Mouse (Mus musculus) myocyte (in vitro differentiated cells): Measurements from ENCODE around the gene Schip1. TPM values are rescaled to one million over a fixed set of nuclear protein-coding genes. Genes with fewer than 3 reads are reported as not detected.

Source experiments
- H3K27me3 ChIP-seq: one replicate; pipeline ENCODE4 v1.6.1; 2011; ENCODE audit not compliant: control insufficient read depth, insufficient read depth, insufficient read length
- H3K36me3 ChIP-seq: one replicate; pipeline ENCODE4 v1.6.1; 2011; ENCODE audit not compliant: control insufficient read depth, insufficient read depth
- H3K4me2 ChIP-seq: one replicate; pipeline ENCODE4 v1.6.1; 2011; ENCODE audit warnings: low read depth, control low read depth
- H3K4me3 ChIP-seq: one replicate; pipeline ENCODE4 v1.5.1; 2011; ENCODE audit warnings: mild to moderate bottlenecking, control low read depth, moderate library complexity
- H3K79me2 ChIP-seq: one replicate; pipeline ENCODE4 v1.6.1; 2011; ENCODE audit not compliant: control insufficient read depth, insufficient read depth
- H3ac ChIP-seq: one replicate; pipeline ENCODE4 v1.6.1; 2011; ENCODE audit not compliant: control insufficient read depth, insufficient read length
- CEBPB ChIP-seq: IDR thresholded peaks from 2 replicates; pipeline ENCODE4 v1.6.1; 2011; ENCODE audit warnings: mild to moderate bottlenecking, moderate library complexity; ENCODE audit not compliant: poor library complexity, insufficient read depth, severe bottlenecking
- E2F4 ChIP-seq: IDR thresholded peaks from one replicate; pipeline ENCODE4 v1.6.1; 2011; ENCODE audit warnings: mild to moderate bottlenecking, control low read depth, moderate library complexity; ENCODE audit not compliant: insufficient read depth
- MAX ChIP-seq: IDR thresholded peaks from one replicate; pipeline ENCODE4 v1.6.1; 2011; ENCODE audit warnings: low read depth, mild to moderate bottlenecking, control low read depth
- MYOD1 ChIP-seq, 3 experiments: IDR thresholded peaks; one replicate each; pipeline ENCODE4 v1.6.1; 2011; ENCODE audit warnings: control low read depth in 2 of 3, low read depth in 2 of 3, mild to moderate bottlenecking in 2 of 3, moderate library complexity in 1 of 3; ENCODE audit not compliant: insufficient read length in 2 of 3, control insufficient read depth in 1 of 3
- MYOG ChIP-seq, 3 experiments: IDR thresholded peaks; one replicate each; pipeline ENCODE4 v1.6.1; 2011; ENCODE audit warnings: control low read depth in 2 of 3, low read depth in 2 of 3, mild to moderate bottlenecking in 2 of 3; ENCODE audit not compliant: insufficient read length in 2 of 3, control insufficient read depth in 1 of 3, insufficient read depth in 1 of 3
- POLR2A ChIP-seq: IDR thresholded peaks from one replicate; pipeline ENCODE4 v1.6.1; 2011; ENCODE audit warnings: low read depth, mild to moderate bottlenecking, control low read depth, moderate library complexity; ENCODE audit not compliant: insufficient read length
- POLR2AphosphoS2 ChIP-seq: IDR thresholded peaks from one replicate; pipeline ENCODE4 v1.6.1; 2011; ENCODE audit warnings: low read depth, control low read depth; ENCODE audit not compliant: insufficient read length
- REST ChIP-seq: IDR thresholded peaks from one replicate; pipeline ENCODE4 v1.6.1; 2011; ENCODE audit warnings: mild to moderate bottlenecking, control low read depth, moderate library complexity; ENCODE audit not compliant: insufficient read depth, insufficient read length
- SRF ChIP-seq: IDR thresholded peaks from one replicate; pipeline ENCODE4 v1.6.1; 2011; ENCODE audit warnings: low read depth; ENCODE audit not compliant: control insufficient read depth, insufficient read length
- TCF12 ChIP-seq: IDR thresholded peaks from one replicate; pipeline ENCODE4 v1.6.1; 2011; ENCODE audit warnings: mild to moderate bottlenecking, control low read depth; ENCODE audit not compliant: poor library complexity, insufficient read depth, severe bottlenecking
- TCF3 ChIP-seq: IDR thresholded peaks from one replicate; pipeline ENCODE4 v1.6.1; 2011; ENCODE audit warnings: low read depth, control low read depth; ENCODE audit not compliant: insufficient read length
- USF1 ChIP-seq: IDR thresholded peaks from one replicate; pipeline ENCODE4 v1.6.1; 2011; ENCODE audit warnings: low read depth, mild to moderate bottlenecking, control low read depth, moderate library complexity
- polyA plus RNA-seq: library from polyadenylated mRNA; unstranded; fragments of >200 nt; fragmentation: generic; extraction: Trizol; gene quantifications from one replicate; pipeline ENCODE4 v1.2.1, GENCODE M21; 2012; ENCODE audit warnings: missing spikeins

Schip1 gene
- polyA plus RNA-seq, 1 experiment = 23.3 TPM

GRCm38 (mm10) chr3:68453266-68453665, 388.7 kb downstream of the Schip1 start:
- TF ChIP-seq MAX = no peak
- Histone ChIP-seq H3K27me3 (no peaks in the 10 kb centered on the region), H3K79me2 (no peaks in the 10 kb centered on the region), H3K4me3 (no peak overlapping the region), H3K36me3 (no peaks in the 10 kb centered on the region), H3K4me2 (no peak overlapping the region), H3ac (no peak overlapping the region)

GRCm38 (mm10) chr3:68453719-68454455, 389.3 kb downstream of the Schip1 start:
- Histone ChIP-seq H3K79me2 (no peaks in the 10 kb centered on the region), H3K27me3 (no peaks in the 10 kb centered on the region), H3K4me3 (no peak overlapping the region), H3K36me3 (no peaks in the 10 kb centered on the region), H3ac (no peak overlapping the region), H3K4me2 (no peak overlapping the region)
- TF ChIP-seq TCF12 (no peak), REST (no peak), CEBPB (no peak), MYOD1 (IDR thresholded peaks at IDR 0.05; ENCODE audit: control insufficient read depth in 1 of 3, insufficient read length in 2 of 3, low read depth in 2 of 3) (no peak), MYOG (IDR thresholded peaks at IDR 0.05; ENCODE audit: control insufficient read depth in 1 of 3, insufficient read depth in 1 of 3, insufficient read length in 2 of 3, low read depth in 2 of 3) (no peak), POLR2AphosphoS2 (no peak), E2F4 (no peak), POLR2A (no peak)

- H3ac ChIP-seq = no peak overlapping the region
- no peak overlapping the region for H3K4me2 ChIP-seq
- no peaks in the 10 kb centered on the region for H3K27me3 ChIP-seq
- H3K4me3 ChIP-seq = no peak overlapping the region
- no peaks in the 10 kb centered on the region for H3K79me2 ChIP-seq
- TF ChIP-seq MYOD1 (IDR thresholded peaks at IDR 0.05; ENCODE audit: control insufficient read depth in 1 of 3, insufficient read length in 2 of 3, low read depth in 2 of 3) = no peak
- TF ChIP-seq TCF12 = no peak
- no peak for TF ChIP-seq POLR2AphosphoS2
- no peak for TF ChIP-seq USF1
- no peak for TF ChIP-seq MYOG (IDR thresholded peaks at IDR 0.05; ENCODE audit: control insufficient read depth in 1 of 3, insufficient read depth in 1 of 3, insufficient read length in 2 of 3, low read depth in 2 of 3)
- TF ChIP-seq POLR2A = no peak
- no peak for TF ChIP-seq E2F4
- TF ChIP-seq MAX = no peak
- no peak for TF ChIP-seq TCF3
- no peak for TF ChIP-seq CEBPB
- TF ChIP-seq REST = no peak
- no peak for TF ChIP-seq SRF
- no peaks in the 10 kb centered on the region for H3K36me3 ChIP-seq
Observed at GRCm38 (mm10) chr3:68466643-68467042, 402.0 kb downstream of the Schip1 start.

- no peak overlapping the region for H3K4me3 ChIP-seq
Observed at GRCm38 (mm10) chr3:68467941-68468687, 403.5 kb downstream of the Schip1 start.

GRCm38 (mm10) chr3:68469643-68470042, 405.0 kb downstream of the Schip1 start:
- H3K4me2 ChIP-seq = no peak overlapping the region
- no peak overlapping the region for H3ac ChIP-seq
- no peak for TF ChIP-seq E2F4
- TF ChIP-seq TCF12 = no peak
- TF ChIP-seq POLR2A = no peak
- TF ChIP-seq REST = no peak
- no peak for TF ChIP-seq MAX
- TF ChIP-seq USF1 = no peak
- TF ChIP-seq CEBPB = no peak
- no peak for TF ChIP-seq POLR2AphosphoS2
- TF ChIP-seq MYOD1 (IDR thresholded peaks at IDR 0.05; ENCODE audit: control insufficient read depth in 1 of 3, insufficient read length in 2 of 3, low read depth in 2 of 3) = no peak
- no peak for TF ChIP-seq SRF
- no peak for TF ChIP-seq TCF3
- no peak for TF ChIP-seq MYOG (IDR thresholded peaks at IDR 0.05; ENCODE audit: control insufficient read depth in 1 of 3, insufficient read depth in 1 of 3, insufficient read length in 2 of 3, low read depth in 2 of 3)
- no peaks in the 10 kb centered on the region for H3K27me3 ChIP-seq
- H3K4me3 ChIP-seq = no peak overlapping the region
- H3K79me2 ChIP-seq = no peaks in the 10 kb centered on the region
- H3K36me3 ChIP-seq = no peaks in the 10 kb centered on the region

More at GRCm38 (mm10) chr3:68467941-68468687, 403.5 kb downstream of the Schip1 start:
- H3K36me3 ChIP-seq = no peaks in the 10 kb centered on the region
- no peaks in the 10 kb centered on the region for H3K27me3 ChIP-seq
- no peaks in the 10 kb centered on the region for H3K79me2 ChIP-seq
- TF ChIP-seq SRF (peak; percentile 90), TCF3 (no peak)
- H3ac ChIP-seq = no peak overlapping the region
- H3K4me2 ChIP-seq = peak overlapping the region; percentile 18
